Mouse (Mus musculus): Measurements from ENCODE around the gene Thrb. TPM values are rescaled to one million over a fixed set of nuclear protein-coding genes. Genes with fewer than 3 reads are reported as not detected.
"Not testable (repeated sequence)": the region's sequence is repeated elsewhere in the genome, so short reads cannot be mapped to it uniquely, and the experiment has no call there.

The Thrb gene
- polyA plus RNA-seq, 1 experiment from 2014 or later, result 1.0 TPM

- Histone ChIP-seq H3K4me3 (no peak overlapping the region), H3K36me3 (no peaks in the 10 kb centered on the region), H3K9me3 (no peaks in the 10 kb centered on the region), H3K27me3 (ENCODE audit: insufficient read depth, poor library complexity, severe bottlenecking) (no peaks in the 10 kb centered on the region), H3K27ac (no peak overlapping the region), H3K4me1 (no peaks in the 10 kb centered on the region)
- WGBS, result 84% methylated on average over 3 of the region's 3 CpGs
- no peak for DNase-seq (ENCODE audit: low spot score)
Measured at GRCm38 (mm10) chr14:17911157-17911556, 251.1 kb downstream of the Thrb start.

DNA sequence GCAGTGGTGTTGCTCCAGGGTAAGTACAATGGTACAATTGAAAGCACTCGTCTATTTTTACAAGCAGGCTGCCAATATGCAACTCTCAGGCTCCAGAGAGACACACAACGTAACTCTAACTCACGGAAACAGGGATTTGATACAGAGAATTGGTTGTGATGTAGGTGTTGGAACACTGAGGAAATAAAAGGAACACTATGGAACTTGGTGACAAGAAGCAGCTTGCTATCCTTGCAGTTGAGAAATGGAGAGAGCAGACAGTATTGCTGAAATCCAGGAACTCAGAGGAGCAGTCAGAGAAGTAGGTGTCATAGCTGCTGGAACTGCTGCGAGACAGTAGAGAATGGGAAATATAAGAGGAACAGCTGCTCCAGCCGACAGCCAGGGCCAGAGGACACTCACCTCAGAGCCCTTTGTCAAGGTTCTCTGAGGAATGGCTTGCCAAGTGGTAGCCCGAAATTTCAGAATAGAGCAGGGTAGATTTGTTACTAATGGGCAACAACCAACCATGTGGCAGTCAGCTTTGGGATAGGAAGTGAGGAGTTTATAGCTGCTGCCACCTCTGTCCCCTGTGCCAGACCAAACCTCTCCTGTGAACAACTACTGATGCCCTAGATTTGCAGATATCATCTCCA is 252.6 kb downstream of the Thrb start:
- Histone ChIP-seq H3K9me3 (no peaks in the 10 kb centered on the region), H3K4me3 (no peak overlapping the region), H3K27me3 (ENCODE audit: insufficient read depth, poor library complexity, severe bottlenecking) (no peaks in the 10 kb centered on the region), H3K4me1 (no peaks in the 10 kb centered on the region), H3K27ac (no peak overlapping the region), H3K36me3 (no peaks in the 10 kb centered on the region)
- 65% methylated on average over 6 of the region's 6 CpGs for WGBS
- no peak for DNase-seq (ENCODE audit: low spot score)

GRCm38 (mm10) chr14:17915556-17915955 is 255.5 kb downstream of the Thrb start:
- no peaks in the 10 kb centered on the region for H3K36me3 ChIP-seq
- DNase-seq (ENCODE audit: low spot score), result no peak
- no peak overlapping the region for H3K4me3 ChIP-seq
- 51% methylated on average over 2 of the region's 2 CpGs for WGBS
- H3K4me1 ChIP-seq, result no peaks in the 10 kb centered on the region
- H3K27me3 ChIP-seq (ENCODE audit: insufficient read depth, poor library complexity, severe bottlenecking), result no peaks in the 10 kb centered on the region
- H3K27ac ChIP-seq, result no peak overlapping the region
- no peaks in the 10 kb centered on the region for H3K9me3 ChIP-seq

DNA sequence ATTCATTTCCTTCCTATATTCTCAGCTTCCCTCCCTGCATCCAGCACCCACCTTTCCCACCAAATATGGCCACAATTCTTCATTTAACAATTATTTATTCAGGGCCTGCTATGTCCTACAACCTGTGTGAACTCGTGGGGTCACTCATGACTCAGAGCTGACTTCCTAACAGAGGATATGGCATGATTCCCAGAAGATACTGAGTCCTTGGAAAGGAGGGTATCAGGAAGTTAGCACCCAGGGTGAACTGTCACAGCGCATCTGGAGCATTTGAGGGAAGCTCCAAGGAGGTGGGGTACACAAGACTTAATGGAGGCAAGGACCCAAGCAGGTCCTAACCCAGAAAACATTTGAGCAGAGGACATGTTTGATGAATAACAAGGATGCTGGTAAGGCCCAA is 256.6 kb downstream of the Thrb start:
- H3K4me1 ChIP-seq, result no peaks in the 10 kb centered on the region
- no peaks in the 10 kb centered on the region for H3K27me3 ChIP-seq (ENCODE audit: insufficient read depth, poor library complexity, severe bottlenecking)
- no peaks in the 10 kb centered on the region for H3K36me3 ChIP-seq
- H3K27ac ChIP-seq, result no peak overlapping the region
- 69% methylated on average over 2 of the region's 2 CpGs for WGBS
- no peaks in the 10 kb centered on the region for H3K9me3 ChIP-seq
- DNase-seq (ENCODE audit: low spot score), result no peak
- H3K4me3 ChIP-seq, result no peak overlapping the region

DNA sequence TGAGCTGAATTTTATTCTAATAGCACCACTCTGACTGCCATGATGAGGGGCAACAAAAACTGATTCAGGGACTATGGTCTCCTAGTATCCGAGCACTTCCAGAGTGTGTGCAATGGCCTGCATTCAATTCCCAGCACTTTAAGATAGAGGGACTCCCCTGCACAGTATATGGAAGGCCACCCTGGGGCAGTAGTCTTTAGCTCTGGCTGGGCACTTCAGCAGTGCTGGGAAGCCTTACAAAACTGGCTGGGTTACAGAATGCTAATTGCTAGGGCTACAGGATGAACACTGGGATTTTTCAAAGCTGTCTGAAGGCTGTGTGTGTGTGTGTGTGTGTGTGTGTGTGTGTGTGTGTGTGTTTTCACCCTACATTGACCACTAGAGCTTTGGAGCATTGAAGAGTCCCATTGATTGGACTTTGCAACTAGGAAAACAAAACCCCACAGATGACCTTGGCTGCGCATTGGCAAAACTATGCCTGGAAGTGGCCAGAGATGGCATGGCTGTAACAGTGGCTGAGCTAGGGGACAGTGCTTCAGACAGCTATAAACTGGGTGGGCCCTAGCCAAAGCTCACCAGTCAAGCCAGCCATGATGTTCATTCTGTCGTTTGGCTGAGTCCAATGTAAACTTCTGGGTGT is 257.2 kb downstream of the Thrb start:
- no peak for DNase-seq (ENCODE audit: low spot score)
- H3K27me3 ChIP-seq (ENCODE audit: insufficient read depth, poor library complexity, severe bottlenecking), result no peaks in the 10 kb centered on the region
- no peaks in the 10 kb centered on the region for H3K36me3 ChIP-seq
- 79% methylated on average over 3 of the region's 3 CpGs for WGBS
- no peaks in the 10 kb centered on the region for H3K9me3 ChIP-seq
- no peaks in the 10 kb centered on the region for H3K4me1 ChIP-seq
- H3K4me3 ChIP-seq, result no peak overlapping the region
- H3K27ac ChIP-seq, result no peak overlapping the region

DNA sequence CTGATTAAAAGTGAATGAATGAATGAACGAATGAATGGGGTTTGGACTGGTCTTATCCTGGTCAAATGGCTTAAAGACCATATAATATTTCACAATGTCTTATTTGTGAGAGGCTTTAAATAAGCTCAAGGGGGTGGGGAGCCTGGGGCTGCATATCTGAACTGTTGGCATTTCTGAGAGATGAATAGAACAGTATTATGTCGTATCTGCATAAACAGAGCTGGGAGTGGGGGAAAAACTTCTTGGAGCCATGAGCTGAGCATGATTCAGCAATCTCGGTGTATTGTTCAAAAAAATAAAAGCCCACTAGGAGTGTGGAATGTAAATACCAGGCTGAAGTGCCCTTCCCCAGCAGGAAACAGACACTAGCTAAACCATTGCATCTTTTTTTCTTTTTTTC is 257.8 kb downstream of the Thrb start:
- H3K36me3 ChIP-seq, result no peaks in the 10 kb centered on the region
- H3K9me3 ChIP-seq, result no peaks in the 10 kb centered on the region
- no peak for DNase-seq (ENCODE audit: low spot score)
- H3K27me3 ChIP-seq (ENCODE audit: insufficient read depth, poor library complexity, severe bottlenecking), result no peaks in the 10 kb centered on the region
- WGBS, result 62% methylated on average over 3 of the region's 3 CpGs
- H3K27ac ChIP-seq, result no peak overlapping the region
- no peak overlapping the region for H3K4me3 ChIP-seq
- H3K4me1 ChIP-seq, result no peaks in the 10 kb centered on the region

GRCm38 (mm10) chr14:17922807-17923704 is 263.0 kb downstream of the Thrb start:
- WGBS, result 61% methylated on average over 8 of the region's 8 CpGs
- Histone ChIP-seq H3K36me3 (no peaks in the 10 kb centered on the region), H3K4me3 (no peak overlapping the region), H3K9me3 (no peaks in the 10 kb centered on the region), H3K27ac (no peak overlapping the region), H3K27me3 (ENCODE audit: insufficient read depth, poor library complexity, severe bottlenecking) (no peaks in the 10 kb centered on the region), H3K4me1 (0 out of 2 replicates have a peak, but pooled peaks cover 3% of the 10 kb centered on the region)
- no peak for DNase-seq (ENCODE audit: low spot score)

DNA sequence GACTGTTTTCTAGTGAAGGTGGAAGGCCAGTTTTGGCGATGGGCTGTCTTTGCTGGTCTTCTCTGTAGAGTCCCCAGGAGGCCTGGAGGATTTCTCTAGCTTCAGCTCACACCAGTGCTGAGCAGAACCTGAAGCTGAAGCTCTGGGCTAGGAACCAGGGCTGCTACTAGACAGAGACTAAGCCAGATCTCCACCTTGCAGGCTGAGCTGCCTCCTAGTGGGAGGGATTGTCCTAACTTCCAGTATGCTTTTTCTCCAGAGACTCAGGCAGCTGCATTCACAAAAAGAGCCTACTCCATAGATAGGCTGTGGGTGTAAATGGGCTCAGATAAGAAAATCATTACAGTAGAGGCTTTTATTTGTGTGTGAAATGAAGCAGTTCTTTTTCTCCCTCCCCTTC is 267.4 kb downstream of the Thrb start:
- Histone ChIP-seq H3K27ac (no peak overlapping the region), H3K4me1 (0 out of 2 replicates have a peak, but pooled peaks cover 3% of the 10 kb centered on the region), H3K36me3 (no peaks in the 10 kb centered on the region), H3K4me3 (no peak overlapping the region), H3K27me3 (ENCODE audit: insufficient read depth, poor library complexity, severe bottlenecking) (no peaks in the 10 kb centered on the region), H3K9me3 (no peaks in the 10 kb centered on the region)
- 29% methylated on average over 1 of the region's 1 CpGs for WGBS
- no peak for DNase-seq (ENCODE audit: low spot score)

DNA sequence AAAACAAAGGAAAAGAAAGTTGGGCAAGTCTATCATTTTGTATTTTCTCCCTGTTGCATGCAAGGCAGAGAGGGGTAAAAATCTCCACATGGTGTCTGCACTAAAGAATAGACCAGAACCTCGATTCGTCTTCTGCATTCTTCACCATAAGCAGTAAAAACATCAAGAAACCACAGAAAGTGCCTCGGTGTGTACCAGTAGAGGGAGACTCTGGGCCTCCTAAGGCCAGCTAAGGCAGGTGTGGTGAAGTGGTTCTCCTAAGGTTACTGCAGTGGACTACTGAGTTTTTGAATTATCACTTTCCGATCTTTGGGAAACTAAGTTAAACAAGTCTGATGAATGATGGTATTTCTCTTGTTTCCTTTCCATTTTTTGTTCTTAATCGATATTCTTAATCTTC is 269.5 kb downstream of the Thrb start:
- Histone ChIP-seq H3K36me3 (no peaks in the 10 kb centered on the region), H3K9me3 (no peaks in the 10 kb centered on the region), H3K4me3 (no peak overlapping the region), H3K27ac (no peak overlapping the region), H3K4me1 (no peaks in the 10 kb centered on the region), H3K27me3 (ENCODE audit: insufficient read depth, poor library complexity, severe bottlenecking) (no peaks in the 10 kb centered on the region)
- no peak for DNase-seq (ENCODE audit: low spot score)
- WGBS, result 69% methylated on average over 5 of the region's 5 CpGs

DNA sequence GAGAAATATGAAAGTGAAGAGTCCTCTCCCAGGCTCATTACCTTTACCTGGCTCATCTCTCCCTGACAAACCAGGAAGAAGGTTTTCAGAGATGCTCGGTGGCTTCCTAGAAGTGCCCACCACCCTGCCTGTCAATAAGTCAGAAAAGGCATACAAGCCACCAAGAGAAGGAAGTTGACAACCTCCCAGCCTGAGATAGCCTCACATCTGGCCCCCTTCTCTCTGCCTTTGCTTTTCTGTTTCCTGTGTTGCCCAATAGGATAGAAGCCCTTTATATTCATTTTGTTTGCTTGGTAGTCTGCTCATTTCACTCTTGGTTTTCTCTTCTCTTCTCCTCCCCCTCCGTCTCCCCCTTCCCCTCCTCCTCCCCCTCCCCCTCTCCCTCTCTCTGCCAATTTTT is 273.4 kb downstream of the Thrb start:
- Histone ChIP-seq H3K36me3 (no peaks in the 10 kb centered on the region), H3K27ac (no peak overlapping the region), H3K9me3 (no peaks in the 10 kb centered on the region), H3K4me3 (no peak overlapping the region), H3K27me3 (ENCODE audit: insufficient read depth, poor library complexity, severe bottlenecking) (no peaks in the 10 kb centered on the region), H3K4me1 (no peaks in the 10 kb centered on the region)
- 61% methylated on average over 2 of the region's 2 CpGs for WGBS
- no peak for DNase-seq (ENCODE audit: low spot score)

DNA sequence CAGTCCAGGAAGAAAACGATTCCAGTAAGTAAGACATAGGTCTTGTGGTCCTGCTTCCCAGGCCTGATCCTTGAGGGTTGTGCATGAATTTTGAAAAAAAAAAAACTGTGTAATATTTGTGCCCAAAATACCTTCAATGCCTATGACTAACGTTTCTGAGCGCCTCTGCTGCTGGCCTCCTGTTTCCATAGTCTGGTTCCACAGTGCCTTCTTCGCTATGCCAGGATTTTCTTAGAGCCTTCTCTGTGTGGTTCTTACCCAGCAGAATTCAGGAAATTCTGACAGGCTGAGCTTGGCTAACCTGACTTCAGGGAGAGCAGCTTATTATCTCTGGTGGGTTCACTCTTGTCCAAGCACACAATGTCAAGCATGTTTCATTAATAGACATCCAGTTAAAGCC is 274.7 kb downstream of the Thrb start:
- DNase-seq (ENCODE audit: low spot score); H3K36me3 ChIP-seq; H3K27me3 ChIP-seq (ENCODE audit: insufficient read depth, poor library complexity, severe bottlenecking); H3K4me1 ChIP-seq; H3K9me3 ChIP-seq; H3K27ac ChIP-seq; H3K4me3 ChIP-seq: not testable (repeated sequence)
- WGBS, result 86% methylated on average over 4 of the region's 4 CpGs

DNA sequence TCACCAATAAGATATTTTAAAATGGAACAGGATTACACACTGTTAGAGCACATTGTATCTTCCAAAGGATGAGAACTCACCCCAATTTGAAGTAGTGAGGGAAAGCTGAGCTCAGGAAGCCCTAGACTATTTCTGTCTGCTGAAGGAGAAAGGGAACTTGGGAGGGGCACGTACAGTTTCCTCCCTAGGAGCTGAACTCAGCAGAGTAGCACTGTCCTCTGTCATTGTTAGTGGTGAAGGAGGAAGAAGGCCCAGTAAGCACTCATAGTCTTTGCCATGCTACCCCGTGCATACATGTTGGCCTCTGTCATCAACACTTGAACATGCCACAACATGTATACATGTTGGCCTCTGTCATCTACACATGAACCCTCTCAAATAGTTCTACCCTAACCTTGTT is 294.0 kb downstream of the Thrb start:
- 61% methylated on average over 2 of the region's 2 CpGs for WGBS
- Histone ChIP-seq H3K27ac (no peak overlapping the region), H3K4me3 (no peak overlapping the region), H3K4me1 (no peaks in the 10 kb centered on the region), H3K36me3 (no peaks in the 10 kb centered on the region), H3K9me3 (no peaks in the 10 kb centered on the region), H3K27me3 (ENCODE audit: insufficient read depth, poor library complexity, severe bottlenecking) (no peaks in the 10 kb centered on the region)
- DNase-seq (ENCODE audit: low spot score), result no peak

- Histone ChIP-seq H3K27me3 (ENCODE audit: insufficient read depth, poor library complexity, severe bottlenecking) (no peaks in the 10 kb centered on the region), H3K27ac (no peak overlapping the region), H3K9me3 (no peaks in the 10 kb centered on the region), H3K4me3 (no peak overlapping the region), H3K4me1 (no peaks in the 10 kb centered on the region), H3K36me3 (no peaks in the 10 kb centered on the region)
- DNase-seq (ENCODE audit: low spot score), result no peak
- 55% methylated on average over 2 of the region's 2 CpGs for WGBS
Measured at GRCm38 (mm10) chr14:17959901-17960300, 299.8 kb downstream of the Thrb start.

Measured in heart, embryonic 10.5 days (tissue).